ENCODE assay signal across 11 mouse cellular contexts in genomic region chr5:97598741-97599140, GRCm38 (mm10).
A peak's percentile ranks its signal among the peaks of the same experiment; 100 is the strongest.
DNase-seq lines count a peak whose midpoint lies in the region; ATAC-seq and TF ChIP-seq lines count a peak whose summit lies in the region.
"Had no signal": no experiment of that assay in that cellular context is flagged by ENCODE, and none has a peak within 500 bp of the region (broad histone marks: within the 10 kb centered on the region; RNA-seq: fewer than 3 reads in every experiment).

No protein-coding gene starts in this region.

- WGBS in forebrain, postnatal 0 days = 66% methylated on average over 9 of the region's 9 CpGs
- WGBS in forebrain, embryonic 11.5 days = 87% methylated on average over 9 of the region's 9 CpGs
- WGBS in lung, embryonic 14.5 days = 73% methylated on average over 9 of the region's 9 CpGs
- WGBS in lung, adult 2 months = 70% methylated on average over 9 of the region's 9 CpGs

- H3K36me3 ChIP-seq in forebrain, postnatal 0 days (ENCODE audit: insufficient read depth) = no peaks in the 10 kb centered on the region
- no peaks in the 10 kb centered on the region for H3K36me3 ChIP-seq in forebrain, embryonic 11.5 days (ENCODE audit: control insufficient read depth, insufficient read depth, low read length)
- H3K36me3 ChIP-seq in lung, embryonic 14.5 days (ENCODE audit: insufficient read depth) = no peaks in the 10 kb centered on the region
- H3K36me3 ChIP-seq: midbrain, embryonic 10.5 days had no signal

- no peaks in the 10 kb centered on the region for H3K27me3 ChIP-seq in forebrain, postnatal 0 days (ENCODE audit: insufficient read depth, low read length)
- no peaks in the 10 kb centered on the region for H3K27me3 ChIP-seq in forebrain, embryonic 11.5 days (ENCODE audit: control insufficient read depth, insufficient read depth, low read length)
- no peaks in the 10 kb centered on the region for H3K27me3 ChIP-seq in lung, embryonic 14.5 days (ENCODE audit: insufficient read depth, low read length)

- H3K4me1 ChIP-seq in forebrain, postnatal 0 days (ENCODE audit: insufficient read depth) = no peaks in the 10 kb centered on the region; the same call in 1 of the 2 replicates
- no peaks in the 10 kb centered on the region for H3K4me1 ChIP-seq in forebrain, embryonic 11.5 days (replicated peaks; ENCODE audit: control insufficient read depth, insufficient read depth, low read length)
- no peaks in the 10 kb centered on the region for H3K4me1 ChIP-seq in lung, embryonic 14.5 days (ENCODE audit: insufficient read depth)
- H3K4me1 ChIP-seq in lung, adult 2 months (ENCODE audit: control insufficient read depth, insufficient read depth, low read length) = 0 out of 2 replicates have a peak, but pooled peaks cover 3% of the 10 kb centered on the region
- H3K4me1 ChIP-seq: midbrain, embryonic 10.5 days had no signal

- no peaks in the 10 kb centered on the region for H3K9me3 ChIP-seq in forebrain, postnatal 0 days (ENCODE audit: low read length)
- H3K9me3 ChIP-seq in forebrain, embryonic 11.5 days (ENCODE audit: control insufficient read depth, low read length) = no peaks in the 10 kb centered on the region
- H3K9me3 ChIP-seq in lung, embryonic 14.5 days (ENCODE audit: low read depth, low read length) = no peaks in the 10 kb centered on the region
- H3K9me3 ChIP-seq: midbrain, embryonic 10.5 days had no signal

- no peak for TF ChIP-seq POLR2A in lung, adult 2 months (IDR thresholded peaks at IDR 0.05; ENCODE audit: borderline replicate concordance, extremely low read depth, low read depth, low read length)

- no peak overlapping the region for H3K4me2 ChIP-seq in forebrain, postnatal 0 days (ENCODE audit: low read depth)
- no peak overlapping the region for H3K4me2 ChIP-seq in forebrain, embryonic 11.5 days (ENCODE audit: low read depth, low read length, severe bottlenecking)
- H3K4me2 ChIP-seq in lung, embryonic 14.5 days = no peak overlapping the region

- H3K4me3 ChIP-seq in forebrain, postnatal 0 days (ENCODE audit: low read depth, low read length) = no peak overlapping the region
- H3K4me3 ChIP-seq in forebrain, embryonic 11.5 days (ENCODE audit: low read depth, low read length) = no peak overlapping the region
- no peak overlapping the region for H3K4me3 ChIP-seq in lung, embryonic 14.5 days (ENCODE audit: low read depth, low read length)
- H3K4me3 ChIP-seq in lung, adult 2 months (replicated peaks; ENCODE audit: extremely low read depth, low read depth, low read length) = no peak overlapping the region
- H3K4me3 ChIP-seq: midbrain, embryonic 10.5 days had no signal

- no peak for ATAC-seq in forebrain, postnatal 0 days
- no peak for ATAC-seq in forebrain, embryonic 11.5 days (replicated peaks; ENCODE audit: low FRiP score)
- no peak for ATAC-seq in lung, embryonic 14.5 days (ENCODE audit: insufficient read depth)

- TF ChIP-seq CTCF in forebrain, postnatal 0 days (IDR thresholded peaks at IDR 0.05; ENCODE audit: low read depth) = peak; percentile 46
- TF ChIP-seq CTCF in lung, embryonic 14.5 days (IDR thresholded peaks at IDR 0.05; ENCODE audit: low read depth) = 0 out of 2 replicates have a peak, but pooled peaks have one; percentile 23
- no peak for TF ChIP-seq CTCF in lung, adult 2 months (IDR thresholded peaks at IDR 0.05; ENCODE audit: insufficient read depth, low read length)

- H3K9ac ChIP-seq in forebrain, postnatal 0 days = no peak overlapping the region
- no peak overlapping the region for H3K9ac ChIP-seq in forebrain, embryonic 11.5 days (ENCODE audit: low read length)
- no peak overlapping the region for H3K9ac ChIP-seq in lung, embryonic 14.5 days

- peak; percentile 20 for DNase-seq in forebrain, postnatal 0 days
- no peak for DNase-seq in forebrain, embryonic 11.5 days (ENCODE audit: low spot score)
- DNase-seq in lung, embryonic 14.5 days = peak; percentile 46
- DNase-seq in lung, adult 2 months = no peak
- DNase-seq in cerebellum, postnatal 10 days = peak; percentile 73 to 74
- DNase-seq in layer of hippocampus, postnatal 36 days = peak; percentile 10 to 15
- no peak for DNase-seq in spleen, adult 12 weeks (ENCODE audit: low spot score)
- no peak for DNase-seq in spleen, adult 18-20 months
- DNase-seq: adrenal gland, postnatal 36 days; heart, postnatal 10 days had no signal

- H3K27ac ChIP-seq in forebrain, postnatal 0 days (ENCODE audit: low read depth, low read length) = no peak overlapping the region
- H3K27ac ChIP-seq in forebrain, embryonic 11.5 days (ENCODE audit: low read depth, low read length) = no peak overlapping the region
- no peak overlapping the region for H3K27ac ChIP-seq in lung, embryonic 14.5 days (ENCODE audit: low read depth)
- H3K27ac ChIP-seq: midbrain, embryonic 10.5 days had no signal

Comparison
In these comparisons a context has a peak if more than half of its experiments do, and no peak if none do; other contexts are left out.
1. DNase-seq: peak in forebrain, postnatal 0 days (single experiment), lung, embryonic 14.5 days (single experiment), cerebellum, postnatal 10 days (2 of 2) and layer of hippocampus, postnatal 36 days (2 of 2); none in forebrain, embryonic 11.5 days (single experiment), lung, adult 2 months (single experiment), spleen, adult 12 weeks (single experiment) and spleen, adult 18-20 months (0 of 2).